Mouse (Mus musculus) forebrain, embryonic 15.5 days (tissue): ENCODE results near the gene Pdk1. TPM values are rescaled to one million over a fixed set of nuclear protein-coding genes. Genes with fewer than 3 reads are reported as not detected.

Experiments
- ATAC-seq: fragments of 200-750 bp; cut with Nextera tagmentation; replicated peaks from 2 replicates; pipeline ENCODE4 v1.8.0; 2017; ENCODE audit warnings: mild to moderate bottlenecking, moderate TSS enrichment, moderate library complexity
- H3K27ac ChIP-seq: fragments of 300-500 bp; sonication (generic); replicated peaks from 2 replicates; pipeline ENCODE4 v1.5.1; 2015; ENCODE audit warnings: mild to moderate bottlenecking, inconsistent platforms
- H3K27me3 ChIP-seq: fragments of 300-500 bp; sonication (generic); 2 replicates; pipeline ENCODE4 v1.6.1; 2015; ENCODE audit warnings: inconsistent platforms
- H3K36me3 ChIP-seq: fragments of 300-500 bp; sonication (generic); 2 replicates; pipeline ENCODE4 v1.6.1; 2015; ENCODE audit warnings: mild to moderate bottlenecking, inconsistent platforms
- H3K4me1 ChIP-seq: fragments of 300-500 bp; sonication (generic); 2 replicates; pipeline ENCODE4 v1.6.1; 2015; ENCODE audit warnings: inconsistent platforms
- H3K4me2 ChIP-seq: fragments of 300-500 bp; sonication (generic); replicated peaks from 2 replicates; pipeline ENCODE4 v1.6.1; 2015; ENCODE audit warnings: mild to moderate bottlenecking, inconsistent platforms
- H3K4me3 ChIP-seq: fragments of 300-500 bp; sonication (generic); 2 replicates; pipeline ENCODE4 v1.5.1; 2015; ENCODE audit warnings: mild to moderate bottlenecking, inconsistent platforms
- H3K9ac ChIP-seq: fragments of 300-500 bp; sonication (generic); replicated peaks from 2 replicates; pipeline ENCODE4 v1.6.1; 2015; ENCODE audit warnings: mild to moderate bottlenecking, inconsistent platforms
- H3K9me3 ChIP-seq: fragments of 300-500 bp; sonication (generic); 2 replicates; pipeline ENCODE4 v1.6.1; 2016; ENCODE audit warnings: inconsistent platforms
- WGBS: fragments of 180-500 bp; shearing (Covaris S2); methylation state at CpG from one replicate; pipeline ENCODE4 v1.1.7; 2015; ENCODE audit warnings: mixed read lengths; 5-methylcytosine and 5-hydroxymethylcytosine counted together
- polyA plus RNA-seq: library from polyadenylated mRNA; unstranded; fragments of >200 nt; fragmentation: Nextera tagmentation; extraction: Ambion mirVana; gene quantifications from 2 replicates; pipeline ENCODE4 v1.2.1, GENCODE M21; 2015

Pdk1 gene
- polyA plus RNA-seq = 22.0 and 22.9 TPM in 2 replicates

- WGBS = under 1% methylated on average over 54 of the region's 55 CpGs
- no peaks in the 10 kb centered on the region for H3K9me3 ChIP-seq
Observed at GRCm38 (mm10) chr2:71872801-71873443, at the start of gene Pdk1. Gene Pdk1, plus strand, starts transcription at chr2:71873224.

GRCm38 (mm10) chr2:71824146-71824545 lies 48.9 kb upstream of the Pdk1 start:
- 72% methylated on average over 13 of the region's 13 CpGs for WGBS

More at GRCm38 (mm10) chr2:71872801-71873443, at the start of gene Pdk1:
- Histone ChIP-seq H3K4me2 (peak within 1 kb of the TSS; percentile 90), H3K27ac (peak within 1 kb of the TSS; percentile 90), H3K4me3 (peak within 1 kb of the TSS; percentile 95), H3K4me1 (peaks cover 8% of the 10 kb centered on the region), H3K36me3 (no peaks in the 10 kb centered on the region), H3K9ac (peak within 1 kb of the TSS; percentile 77), H3K27me3 (no peaks in the 10 kb centered on the region)
- ATAC-seq = peak; percentile 97

GRCm38 (mm10) chr2:71827711-71828110 lies 45.3 kb upstream of the Pdk1 start:
- no peak overlapping the region for H3K4me3 ChIP-seq
- H3K36me3 ChIP-seq = peaks cover under 1% of the 10 kb centered on the region; the same call in 1 of the 2 replicates
- H3K27me3 ChIP-seq = no peaks in the 10 kb centered on the region
- WGBS = 81% methylated on average over 13 of the region's 13 CpGs
- H3K27ac ChIP-seq = no peak overlapping the region
- no peak overlapping the region for H3K4me2 ChIP-seq
- H3K9me3 ChIP-seq = no peaks in the 10 kb centered on the region
- no peak for ATAC-seq
- H3K9ac ChIP-seq = no peak overlapping the region
- 0 out of 2 replicates have a peak, but pooled peaks cover 2% of the 10 kb centered on the region for H3K4me1 ChIP-seq

More at GRCm38 (mm10) chr2:71824146-71824545, 48.9 kb upstream of the Pdk1 start:
- ATAC-seq = no peak
- Histone ChIP-seq H3K9me3 (no peaks in the 10 kb centered on the region), H3K4me1 (0 out of 2 replicates have a peak, but pooled peaks cover 5% of the 10 kb centered on the region), H3K4me3 (no peak overlapping the region), H3K9ac (no peak overlapping the region), H3K4me2 (no peak overlapping the region), H3K36me3 (peaks cover 7% of the 10 kb centered on the region; the same call in 1 of the 2 replicates), H3K27me3 (no peaks in the 10 kb centered on the region), H3K27ac (no peak overlapping the region)

- Histone ChIP-seq H3K4me1 (no peaks in the 10 kb centered on the region), H3K9ac (no peak overlapping the region), H3K4me2 (no peak overlapping the region), H3K27ac (no peak overlapping the region), H3K27me3 (no peaks in the 10 kb centered on the region), H3K36me3 (no peaks in the 10 kb centered on the region), H3K9me3 (no peaks in the 10 kb centered on the region), H3K4me3 (no peak overlapping the region)
- no peak for ATAC-seq
- 46% methylated on average over 11 of the region's 11 CpGs for WGBS
Observed at GRCm38 (mm10) chr2:71828928-71829327, 44.1 kb upstream of the Pdk1 start.

GRCm38 (mm10) chr2:71833626-71834025 lies 39.4 kb upstream of the Pdk1 start:
- H3K4me2 ChIP-seq = no peak overlapping the region
- no peaks in the 10 kb centered on the region for H3K9me3 ChIP-seq
- no peaks in the 10 kb centered on the region for H3K36me3 ChIP-seq
- 87% methylated on average over 6 of the region's 6 CpGs for WGBS
- no peak overlapping the region for H3K9ac ChIP-seq
- no peak for ATAC-seq
- no peaks in the 10 kb centered on the region for H3K27me3 ChIP-seq
- no peaks in the 10 kb centered on the region for H3K4me1 ChIP-seq
- no peak overlapping the region for H3K27ac ChIP-seq
- no peak overlapping the region for H3K4me3 ChIP-seq

- H3K4me1 ChIP-seq = no peaks in the 10 kb centered on the region
- H3K36me3 ChIP-seq = 0 out of 2 replicates have a peak, but pooled peaks cover 2% of the 10 kb centered on the region
- no peak overlapping the region for H3K4me3 ChIP-seq
- H3K4me2 ChIP-seq = no peak overlapping the region
- no peak for ATAC-seq
- no peak overlapping the region for H3K27ac ChIP-seq
- H3K27me3 ChIP-seq = no peaks in the 10 kb centered on the region
- H3K9ac ChIP-seq = no peak overlapping the region
- no peaks in the 10 kb centered on the region for H3K9me3 ChIP-seq
- 81% methylated on average over 7 of the region's 7 CpGs for WGBS
Observed at GRCm38 (mm10) chr2:71834371-71834770, 38.7 kb upstream of the Pdk1 start.

GRCm38 (mm10) chr2:71835556-71835955 lies 37.5 kb upstream of the Pdk1 start:
- WGBS = 93% methylated on average over 8 of the region's 8 CpGs
- Histone ChIP-seq H3K4me3 (no peak overlapping the region), H3K27me3 (no peaks in the 10 kb centered on the region), H3K27ac (no peak overlapping the region), H3K9ac (no peak overlapping the region), H3K9me3 (no peaks in the 10 kb centered on the region), H3K4me1 (no peaks in the 10 kb centered on the region), H3K4me2 (no peak overlapping the region), H3K36me3 (0 out of 2 replicates have a peak, but pooled peaks cover 3% of the 10 kb centered on the region)
- ATAC-seq = no peak

GRCm38 (mm10) chr2:71836232-71836631 lies 36.8 kb upstream of the Pdk1 start:
- no peaks in the 10 kb centered on the region for H3K9me3 ChIP-seq
- WGBS = 93% methylated on average over 4 of the region's 4 CpGs
- H3K36me3 ChIP-seq = peaks cover 7% of the 10 kb centered on the region; the same call in 1 of the 2 replicates

GRCm38 (mm10) chr2:71837261-71837660 lies 35.8 kb upstream of the Pdk1 start:
- Histone ChIP-seq H3K36me3 (peaks cover 7% of the 10 kb centered on the region; the same call in 1 of the 2 replicates), H3K9ac (no peak overlapping the region), H3K4me1 (no peaks in the 10 kb centered on the region), H3K9me3 (no peaks in the 10 kb centered on the region), H3K27ac (no peak overlapping the region), H3K4me2 (no peak overlapping the region), H3K4me3 (no peak overlapping the region), H3K27me3 (no peaks in the 10 kb centered on the region)
- ATAC-seq = no peak
- 65% methylated on average over 4 of the region's 4 CpGs for WGBS

More at GRCm38 (mm10) chr2:71836232-71836631, 36.8 kb upstream of the Pdk1 start:
- Histone ChIP-seq H3K9ac (no peak overlapping the region), H3K27ac (no peak overlapping the region), H3K4me1 (no peaks in the 10 kb centered on the region), H3K4me2 (no peak overlapping the region), H3K4me3 (no peak overlapping the region), H3K27me3 (no peaks in the 10 kb centered on the region)
- ATAC-seq = no peak

- Histone ChIP-seq H3K4me2 (no peak overlapping the region), H3K4me3 (no peak overlapping the region)
Observed at GRCm38 (mm10) chr2:71837791-71838190, 35.2 kb upstream of the Pdk1 start.

GRCm38 (mm10) chr2:71843316-71843715 lies 29.7 kb upstream of the Pdk1 start:
- 86% methylated on average over 9 of the region's 9 CpGs for WGBS
- Histone ChIP-seq H3K4me1 (no peaks in the 10 kb centered on the region), H3K27me3 (no peaks in the 10 kb centered on the region), H3K9ac (no peak overlapping the region), H3K4me2 (no peak overlapping the region), H3K4me3 (no peak overlapping the region), H3K36me3 (peaks cover 19% of the 10 kb centered on the region), H3K27ac (no peak overlapping the region), H3K9me3 (no peaks in the 10 kb centered on the region)
- no peak for ATAC-seq

More at GRCm38 (mm10) chr2:71837791-71838190, 35.2 kb upstream of the Pdk1 start:
- H3K27ac ChIP-seq = no peak overlapping the region
- no peaks in the 10 kb centered on the region for H3K9me3 ChIP-seq
- no peak for ATAC-seq
- no peak overlapping the region for H3K9ac ChIP-seq
- peaks cover 7% of the 10 kb centered on the region; the same call in 1 of the 2 replicates for H3K36me3 ChIP-seq
- WGBS = 39% methylated on average over 6 of the region's 6 CpGs
- no peaks in the 10 kb centered on the region for H3K27me3 ChIP-seq
- no peaks in the 10 kb centered on the region for H3K4me1 ChIP-seq

GRCm38 (mm10) chr2:71844906-71845305 lies 28.1 kb upstream of the Pdk1 start:
- no peak overlapping the region for H3K9ac ChIP-seq
- peaks cover 20% of the 10 kb centered on the region for H3K36me3 ChIP-seq
- no peaks in the 10 kb centered on the region for H3K9me3 ChIP-seq
- no peaks in the 10 kb centered on the region for H3K4me1 ChIP-seq
- no peak overlapping the region for H3K27ac ChIP-seq
- WGBS = 96% methylated on average over 6 of the region's 6 CpGs
- H3K4me2 ChIP-seq = no peak overlapping the region
- ATAC-seq = no peak
- no peak overlapping the region for H3K4me3 ChIP-seq
- H3K27me3 ChIP-seq = no peaks in the 10 kb centered on the region
